Mouse (Mus musculus): ENCODE measurements around the gene Hist1h4i. TPM values are rescaled to one million over a fixed set of nuclear protein-coding genes. Genes with fewer than 3 reads are reported as not detected.

Gene Hist1h4i
- total and polyA plus RNA-seq, 2 experiments = 5.2 to 9.2 TPM

- H3K9ac ChIP-seq (ENCODE audit: low read depth, low read length) = no peak overlapping the region
- no peaks in the 10 kb centered on the region for H3K4me1 ChIP-seq (ENCODE audit: control insufficient read depth, insufficient read depth, low read length)
- no peaks in the 10 kb centered on the region for H3K79me2 ChIP-seq (ENCODE audit: control insufficient read depth, insufficient read depth, low read length)
- 8% methylated on average over 13 of the region's 13 CpGs for WGBS
- H3K27me3 ChIP-seq (ENCODE audit: control insufficient read depth, insufficient read depth, low read length) = peaks cover 17% of the 10 kb centered on the region; the same call in 1 of the 2 replicates
- H3K27ac ChIP-seq (replicated peaks; ENCODE audit: insufficient read depth, low read depth, low read length) = no peak overlapping the region
- no peak overlapping the region for H3K4me3 ChIP-seq (ENCODE audit: insufficient read depth, low read depth, low read length)
- no peak for DNase-seq (ENCODE audit: extremely low read depth, low read depth, low spot score)
- no peak for TF ChIP-seq POLR2A (IDR thresholded peaks at IDR 0.05; ENCODE audit: extremely low read depth, insufficient read depth, low read length)
- no peak for TF ChIP-seq CTCF (IDR thresholded peaks at IDR 0.05; ENCODE audit: low read depth, low read length)
- no peaks in the 10 kb centered on the region for H3K36me3 ChIP-seq (ENCODE audit: control insufficient read depth, insufficient read depth, low read length)
Observed at GRCm38 (mm10) chr13:21996840-21997185, 44.3 kb downstream of the Hist1h4i start.

GRCm38 (mm10) chr13:21996101-21996839 lies 44.9 kb downstream of the Hist1h4i start:
- H3K4me3 ChIP-seq (ENCODE audit: insufficient read depth, low read depth, low read length) = no peak overlapping the region
- H3K9ac ChIP-seq (ENCODE audit: low read depth, low read length) = no peak overlapping the region
- peaks cover 17% of the 10 kb centered on the region; the same call in 1 of the 2 replicates for H3K27me3 ChIP-seq (ENCODE audit: control insufficient read depth, insufficient read depth, low read length)
- WGBS = 7% methylated on average over 12 of the region's 12 CpGs
- no peak for TF ChIP-seq POLR2A (IDR thresholded peaks at IDR 0.05; ENCODE audit: extremely low read depth, insufficient read depth, low read length)
- H3K79me2 ChIP-seq (ENCODE audit: control insufficient read depth, insufficient read depth, low read length) = no peaks in the 10 kb centered on the region
- no peaks in the 10 kb centered on the region for H3K36me3 ChIP-seq (ENCODE audit: control insufficient read depth, insufficient read depth, low read length)
- no peak overlapping the region for H3K27ac ChIP-seq (replicated peaks; ENCODE audit: insufficient read depth, low read depth, low read length)
- no peaks in the 10 kb centered on the region for H3K4me1 ChIP-seq (ENCODE audit: control insufficient read depth, insufficient read depth, low read length)
- DNase-seq (ENCODE audit: extremely low read depth, low read depth, low spot score) = no peak

GRCm38 (mm10) chr13:21995331-21995914 lies 45.7 kb downstream of the Hist1h4i start:
- no peaks in the 10 kb centered on the region for H3K4me1 ChIP-seq (ENCODE audit: control insufficient read depth, insufficient read depth, low read length)
- TF ChIP-seq CTCF (IDR thresholded peaks at IDR 0.05; ENCODE audit: low read depth, low read length) = 0 out of 2 replicates have a peak, but pooled peaks have one; percentile 4
- TF ChIP-seq POLR2A (IDR thresholded peaks at IDR 0.05; ENCODE audit: extremely low read depth, insufficient read depth, low read length) = no peak
- H3K36me3 ChIP-seq (ENCODE audit: control insufficient read depth, insufficient read depth, low read length) = no peaks in the 10 kb centered on the region
- H3K4me3 ChIP-seq (ENCODE audit: insufficient read depth, low read depth, low read length) = no peak overlapping the region
- H3K27ac ChIP-seq (replicated peaks; ENCODE audit: insufficient read depth, low read depth, low read length) = no peak overlapping the region
- no peak overlapping the region for H3K9ac ChIP-seq (ENCODE audit: low read depth, low read length)
- no peak for DNase-seq (ENCODE audit: extremely low read depth, low read depth, low spot score)
- 3% methylated on average over 21 of the region's 21 CpGs for WGBS
- peaks cover 14% of the 10 kb centered on the region; the same call in 1 of the 2 replicates for H3K27me3 ChIP-seq (ENCODE audit: control insufficient read depth, insufficient read depth, low read length)
- no peaks in the 10 kb centered on the region for H3K79me2 ChIP-seq (ENCODE audit: control insufficient read depth, insufficient read depth, low read length)

- TF ChIP-seq POLR2A (IDR thresholded peaks at IDR 0.05; ENCODE audit: extremely low read depth, insufficient read depth, low read length) (no peak), CTCF (IDR thresholded peaks at IDR 0.05; ENCODE audit: low read depth, low read length) (no peak)
- no peak for DNase-seq (ENCODE audit: extremely low read depth, low read depth, low spot score)
- 14% methylated on average over 8 of the region's 8 CpGs for WGBS
- no peaks in the 10 kb centered on the region for H3K79me2 ChIP-seq (ENCODE audit: control insufficient read depth, insufficient read depth, low read length)
- H3K4me1 ChIP-seq (ENCODE audit: control insufficient read depth, insufficient read depth, low read length) = no peaks in the 10 kb centered on the region
- H3K4me3 ChIP-seq (ENCODE audit: insufficient read depth, low read depth, low read length) = no peak overlapping the region
- no peak overlapping the region for H3K9ac ChIP-seq (ENCODE audit: low read depth, low read length)
- no peaks in the 10 kb centered on the region; the same call in 1 of the 2 replicates for H3K36me3 ChIP-seq (ENCODE audit: control insufficient read depth, insufficient read depth, low read length)
- H3K27me3 ChIP-seq (ENCODE audit: control insufficient read depth, insufficient read depth, low read length) = peaks cover 14% of the 10 kb centered on the region; the same call in 1 of the 2 replicates
- no peak overlapping the region for H3K27ac ChIP-seq (replicated peaks; ENCODE audit: insufficient read depth, low read depth, low read length)
Observed at GRCm38 (mm10) chr13:21994896-21995295, 46.3 kb downstream of the Hist1h4i start.

GRCm38 (mm10) chr13:21993957-21994738 lies 47.0 kb downstream of the Hist1h4i start:
- TF ChIP-seq POLR2A (IDR thresholded peaks at IDR 0.05; ENCODE audit: extremely low read depth, insufficient read depth, low read length) (no peak), CTCF (IDR thresholded peaks at IDR 0.05; ENCODE audit: low read depth, low read length) (no peak)
- H3K9ac ChIP-seq (ENCODE audit: low read depth, low read length) = no peak overlapping the region
- H3K4me3 ChIP-seq (ENCODE audit: insufficient read depth, low read depth, low read length) = no peak overlapping the region
- DNase-seq (ENCODE audit: extremely low read depth, low read depth, low spot score) = peak; percentile 53
- no peak overlapping the region for H3K27ac ChIP-seq (replicated peaks; ENCODE audit: insufficient read depth, low read depth, low read length)
- H3K36me3 ChIP-seq (ENCODE audit: control insufficient read depth, insufficient read depth, low read length) = no peaks in the 10 kb centered on the region; the same call in 1 of the 2 replicates
- WGBS = 13% methylated on average over 22 of the region's 22 CpGs
- H3K4me1 ChIP-seq (ENCODE audit: control insufficient read depth, insufficient read depth, low read length) = no peaks in the 10 kb centered on the region
- H3K27me3 ChIP-seq (ENCODE audit: control insufficient read depth, insufficient read depth, low read length) = peaks cover 14% of the 10 kb centered on the region; the same call in 1 of the 2 replicates
- H3K79me2 ChIP-seq (ENCODE audit: control insufficient read depth, insufficient read depth, low read length) = no peaks in the 10 kb centered on the region

All from liver, adult 2 months (tissue).